Mouse (Mus musculus) limb, embryonic 15.5 days (tissue): Measurements from ENCODE around the gene Klk1b5. TPM values are rescaled to one million over a fixed set of nuclear protein-coding genes. Genes with fewer than 3 reads are reported as not detected.

Experiments used
- ATAC-seq: fragments of 200-750 bp; cut with Nextera tagmentation; 2 replicates; pipeline ENCODE4 v1.8.0; 2017; ENCODE audit warnings: low read depth, moderate TSS enrichment; ENCODE audit not compliant: insufficient number of reproducible peaks, low FRiP score, low TSS enrichment
- H3K27ac ChIP-seq: fragments of 300-500 bp; sonication (generic); 2 replicates; pipeline ENCODE4 v1.5.1; 2015; ENCODE audit warnings: moderate library complexity, mild to moderate bottlenecking, inconsistent platforms
- H3K27me3 ChIP-seq: fragments of 300-500 bp; sonication (generic); 2 replicates; pipeline ENCODE4 v1.6.1; 2015; ENCODE audit warnings: inconsistent platforms
- H3K36me3 ChIP-seq: fragments of 300-500 bp; sonication (generic); 2 replicates; pipeline ENCODE4 v1.6.1; 2015; ENCODE audit warnings: inconsistent platforms
- H3K4me1 ChIP-seq: fragments of 300-500 bp; sonication (generic); 2 replicates; pipeline ENCODE4 v1.6.1; 2015; ENCODE audit warnings: inconsistent platforms
- H3K4me2 ChIP-seq: fragments of 300-500 bp; sonication (generic); 2 replicates; pipeline ENCODE4 v1.6.1; 2015; ENCODE audit warnings: mild to moderate bottlenecking, inconsistent platforms
- H3K4me3 ChIP-seq: fragments of 300-500 bp; sonication (generic); 2 replicates; pipeline ENCODE4 v1.5.1; 2015; ENCODE audit warnings: mild to moderate bottlenecking, inconsistent platforms
- H3K9ac ChIP-seq: fragments of 300-500 bp; sonication (generic); 2 replicates; pipeline ENCODE4 v1.6.1; 2015; ENCODE audit warnings: inconsistent platforms
- H3K9me3 ChIP-seq: fragments of 300-500 bp; sonication (generic); 2 replicates; pipeline ENCODE4 v1.6.1; 2016; ENCODE audit warnings: inconsistent platforms
- WGBS: fragments of 180-500 bp; shearing (Covaris S2); methylation state at CpG from one replicate; pipeline ENCODE4 v1.1.7; 2015; 5-methylcytosine and 5-hydroxymethylcytosine counted together
- polyA plus RNA-seq: library from polyadenylated mRNA; unstranded; fragments of >200 nt; fragmentation: Nextera tagmentation; extraction: Ambion mirVana; gene quantifications from 2 replicates; pipeline ENCODE4 v1.2.1, GENCODE M21; 2015

Klk1b5 gene
- polyA plus RNA-seq, 1 experiment from 2014 or later: not detected

DNA sequence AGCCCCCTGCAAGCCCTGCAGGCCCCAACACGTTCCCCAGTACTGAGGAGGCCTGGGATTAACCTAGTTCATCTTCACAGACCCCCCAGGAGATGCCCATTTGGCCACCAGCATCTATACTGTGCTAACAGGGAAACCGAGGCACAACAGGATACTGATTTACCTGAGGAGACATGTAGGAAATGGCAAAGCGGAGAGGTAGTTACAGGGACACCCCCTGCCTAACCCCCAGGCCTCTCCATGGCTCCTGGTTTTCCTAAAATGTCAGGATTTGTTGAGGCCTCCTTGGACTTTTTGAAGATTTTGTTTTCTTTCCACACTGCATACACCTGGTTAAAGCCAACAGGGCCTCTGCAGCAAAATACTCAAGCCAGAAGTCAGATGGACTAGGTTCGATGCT is 41.5 kb downstream of the Klk1b5 start, which contains the start of gene Acp4:
Gene Acp4 (minus strand): TSS at position 101 of the 400 bp plus-strand sequence.
- WGBS: 73% methylated on average over 4 of the region's 4 CpGs
- Histone ChIP-seq H3K36me3 (peaks cover 19% of the 10 kb centered on the region), H3K9ac (no peak within 1 kb of the TSS), H3K4me3 (no peak within 1 kb of the TSS), H3K4me1 (no peaks in the 10 kb centered on the region; the same call in 1 of the 2 replicates), H3K27me3 (peaks cover 16% of the 10 kb centered on the region), H3K9me3 (no peaks in the 10 kb centered on the region), H3K4me2 (no peak within 1 kb of the TSS), H3K27ac (no peak within 1 kb of the TSS)
- ATAC-seq: no peak

DNA sequence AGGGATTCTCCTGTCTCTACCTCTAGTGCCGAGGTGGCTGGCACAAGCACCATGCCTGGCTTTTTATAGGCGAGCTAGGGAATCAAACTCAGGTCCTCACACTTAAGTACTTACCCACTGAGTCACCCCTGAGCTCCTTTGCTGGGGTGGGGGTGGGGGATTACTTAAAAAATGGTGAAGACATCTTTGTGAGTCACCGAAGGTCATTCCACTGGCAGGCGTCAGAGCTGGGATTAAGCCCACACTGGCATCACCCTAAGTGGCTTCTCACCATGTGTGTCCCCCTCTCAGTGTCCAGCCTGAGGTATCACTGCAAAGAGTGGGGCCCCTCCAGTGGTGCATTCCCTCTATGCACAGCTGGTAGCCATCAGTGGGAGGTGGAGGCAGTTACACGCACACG is 44.7 kb downstream of the Klk1b5 start:
- H3K27ac ChIP-seq: no peak overlapping the region
- WGBS: 68% methylated on average over 6 of the region's 6 CpGs

DNA sequence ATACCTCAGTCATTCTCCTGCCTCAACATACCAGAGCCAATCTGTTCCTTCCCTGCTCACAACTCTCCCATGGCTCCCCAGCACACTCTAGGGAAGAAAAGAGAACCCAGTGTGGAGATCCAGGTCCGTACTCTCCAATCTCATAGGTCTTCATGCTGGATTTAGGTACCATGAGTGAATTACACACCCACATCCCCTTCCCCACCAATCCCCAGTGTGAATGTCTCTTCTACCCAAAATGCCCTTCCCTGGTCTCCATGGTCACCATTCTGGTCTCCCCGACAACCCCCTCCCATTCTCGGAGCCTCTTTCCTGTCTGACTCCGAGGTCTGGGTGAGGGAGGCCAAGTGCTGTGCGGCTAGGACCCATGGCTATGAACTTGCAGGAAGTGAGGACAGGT is 45.4 kb downstream of the Klk1b5 start, which contains the start of gene Gm15517:
Gene Gm15517 (plus strand): TSS at position 301 of the 400 bp plus-strand sequence.
- H3K4me1 ChIP-seq: peaks cover 7% of the 10 kb centered on the region; the same call in 1 of the 2 replicates
- no peaks in the 10 kb centered on the region for H3K9me3 ChIP-seq
- 60% methylated on average over 5 of the region's 5 CpGs for WGBS
- no peak within 1 kb of the TSS for H3K27ac ChIP-seq
- H3K4me2 ChIP-seq: no peak within 1 kb of the TSS
- no peak within 1 kb of the TSS for H3K4me3 ChIP-seq
- H3K9ac ChIP-seq: no peak within 1 kb of the TSS
- peaks cover 36% of the 10 kb centered on the region for H3K27me3 ChIP-seq
- no peaks in the 10 kb centered on the region for H3K36me3 ChIP-seq
- ATAC-seq: no peak

More for the DNA sequence above, 44.7 kb downstream of the Klk1b5 start:
- no peak overlapping the region for H3K9ac ChIP-seq
- H3K4me1 ChIP-seq: peaks cover 7% of the 10 kb centered on the region; the same call in 1 of the 2 replicates
- ATAC-seq: no peak
- H3K4me3 ChIP-seq: no peak overlapping the region
- H3K9me3 ChIP-seq: no peaks in the 10 kb centered on the region
- H3K4me2 ChIP-seq: no peak overlapping the region
- no peaks in the 10 kb centered on the region for H3K36me3 ChIP-seq
- H3K27me3 ChIP-seq: peaks cover 36% of the 10 kb centered on the region

DNA sequence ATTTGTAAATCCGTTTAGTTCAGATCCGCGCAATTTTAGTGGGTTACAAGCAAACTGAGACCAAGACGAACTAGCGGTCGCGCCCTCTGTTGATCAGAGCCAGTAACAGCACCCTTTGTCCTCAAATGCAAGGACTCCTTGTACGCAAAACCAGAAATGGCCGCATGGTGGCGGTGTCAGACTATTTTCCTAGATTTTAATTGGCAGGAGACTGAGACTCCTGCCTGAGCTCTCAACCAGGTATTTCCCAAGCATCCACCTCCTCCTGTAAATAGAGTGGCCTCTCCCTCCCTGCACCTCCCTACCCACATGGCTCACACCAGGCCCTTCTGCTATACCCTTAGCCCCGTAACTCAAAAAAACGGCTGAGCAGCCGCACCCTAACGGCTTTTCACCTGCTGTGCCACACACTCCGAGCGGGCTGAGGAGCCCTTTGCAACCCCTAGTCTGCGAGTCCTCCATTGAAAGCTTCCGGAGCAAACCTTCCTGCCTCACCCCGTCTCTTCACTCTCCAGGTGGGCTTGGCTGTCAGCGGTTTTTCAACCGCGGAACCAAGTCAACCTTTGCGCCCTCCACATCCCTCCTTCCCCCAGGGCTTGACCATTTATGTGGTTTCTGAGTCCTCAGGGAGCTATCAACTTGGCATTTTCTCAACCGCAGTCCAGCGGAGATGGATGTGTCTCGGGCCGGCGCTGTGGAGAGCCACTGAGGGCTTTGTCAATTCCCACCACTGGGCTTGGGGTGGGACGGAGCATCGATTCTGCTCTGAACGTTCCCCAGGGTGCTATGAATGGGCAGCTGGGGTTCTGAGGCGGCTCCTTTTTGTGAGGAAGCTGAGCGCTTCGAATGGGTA is 47.3 kb downstream of the Klk1b5 start:
- Histone ChIP-seq H3K4me2 (peak overlapping the region; percentile 38), H3K4me3 (peak overlapping the region; percentile 17), H3K9me3 (no peaks in the 10 kb centered on the region), H3K27me3 (peaks cover 36% of the 10 kb centered on the region), H3K9ac (no peak overlapping the region), H3K36me3 (no peaks in the 10 kb centered on the region), H3K27ac (no peak overlapping the region), H3K4me1 (peaks cover 7% of the 10 kb centered on the region; the same call in 1 of the 2 replicates)
- peak; percentile 54; the same call in 1 of the 2 replicates for ATAC-seq
- 2% methylated on average over 34 of the region's 34 CpGs for WGBS

DNA sequence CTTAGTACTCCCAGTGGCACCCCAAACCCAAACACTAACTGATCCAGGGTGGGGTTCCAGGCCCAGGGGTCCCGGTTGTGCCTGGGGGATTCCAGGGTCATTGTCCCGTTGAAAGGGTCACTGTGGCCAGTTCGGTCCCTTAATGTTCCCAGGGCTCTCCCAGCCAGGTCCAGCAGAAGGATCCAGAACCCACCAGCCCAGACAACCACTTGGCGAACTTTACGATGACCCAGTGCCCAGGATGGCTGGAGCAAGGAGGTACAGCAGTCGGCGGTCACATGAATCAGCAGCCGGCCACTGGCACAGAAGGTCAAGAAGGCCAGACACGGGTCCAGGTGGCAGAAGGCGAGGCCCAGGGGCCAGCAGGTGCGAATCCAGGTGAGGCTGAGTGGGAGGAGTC is 52.4 kb downstream of the Klk1b5 start:
- Histone ChIP-seq H3K4me3 (no peak overlapping the region), H3K4me1 (peaks cover 4% of the 10 kb centered on the region; the same call in 1 of the 2 replicates), H3K36me3 (no peaks in the 10 kb centered on the region), H3K9ac (no peak overlapping the region), H3K27me3 (peaks cover 31% of the 10 kb centered on the region), H3K9me3 (no peaks in the 10 kb centered on the region), H3K27ac (no peak overlapping the region), H3K4me2 (no peak overlapping the region)
- 69% methylated on average over 11 of the region's 11 CpGs for WGBS
- ATAC-seq: no peak

DNA sequence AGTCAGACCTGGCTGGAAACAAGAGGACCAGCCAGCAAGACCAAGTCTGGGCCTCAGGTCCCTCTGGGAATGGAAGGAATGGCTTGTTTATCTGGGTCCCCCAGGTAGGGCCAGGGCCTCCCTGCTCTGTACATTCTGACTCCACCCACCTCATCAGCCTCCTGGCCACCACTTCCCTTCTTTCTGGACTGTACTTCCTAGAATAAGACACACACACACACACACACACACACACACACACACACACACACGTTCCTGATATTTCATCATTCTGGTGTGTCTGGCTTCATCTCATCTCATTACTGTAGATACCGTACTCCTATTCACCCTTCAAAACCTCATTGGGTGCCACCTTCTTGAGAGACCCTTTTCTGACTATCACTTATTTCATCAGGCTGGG is 53.7 kb downstream of the Klk1b5 start:
- Histone ChIP-seq H3K9me3 (no peaks in the 10 kb centered on the region), H3K27me3 (peaks cover 32% of the 10 kb centered on the region), H3K4me3 (no peak overlapping the region), H3K27ac (no peak overlapping the region), H3K4me1 (no peaks in the 10 kb centered on the region), H3K4me2 (no peak overlapping the region), H3K9ac (no peak overlapping the region), H3K36me3 (no peaks in the 10 kb centered on the region)
- no peak for ATAC-seq
- 90% methylated on average over 2 of the region's 2 CpGs for WGBS

Other genes starting within 250 kb of the Klk1b5 start
- not detected in 2 replicates for gene Klk1b1, start 249.2 kb upstream of the Klk1b5 start, polyA plus RNA-seq
- gene Klk1b9, start 239.9 kb upstream of the Klk1b5 start, polyA plus RNA-seq: not detected in 2 replicates
- gene Klk1b11, start 220.1 kb upstream of the Klk1b5 start, polyA plus RNA-seq: not detected in 2 replicates
- 0.31 and 3.5 TPM in 2 replicates for gene Klk1b26, start 203.8 kb upstream of the Klk1b5 start, polyA plus RNA-seq
- gene Klk1b27, start 163.7 kb upstream of the Klk1b5 start, polyA plus RNA-seq: not detected in 2 replicates
- gene Klk1b21, start 113.6 kb upstream of the Klk1b5 start, polyA plus RNA-seq: not detected in 2 replicates
- gene Klk1b22, start 103.3 kb upstream of the Klk1b5 start, polyA plus RNA-seq: not detected in 2 replicates
- not detected in 2 replicates for gene Klk1b16, start 79.2 kb upstream of the Klk1b5 start, polyA plus RNA-seq
- gene Klk1b24, start 27.7 kb upstream of the Klk1b5 start, polyA plus RNA-seq: not detected in 2 replicates
- gene Klk1b3, start 17.8 kb upstream of the Klk1b5 start, polyA plus RNA-seq: not detected in 2 replicates
- gene Klk1b4, start 8.5 kb upstream of the Klk1b5 start, polyA plus RNA-seq: not detected in 2 replicates
- 0.20 TPM in 1 of 2 replicates, not detected in the other for gene Klk1, start 9.4 kb downstream of the Klk1b5 start, polyA plus RNA-seq
- not detected in 2 replicates for gene Gm36864, start 20.2 kb downstream of the Klk1b5 start, polyA plus RNA-seq
- 0.51 and 1.0 TPM in 2 replicates for gene 1700028J19Rik, start 30.8 kb downstream of the Klk1b5 start, polyA plus RNA-seq
- 163 and 183 TPM in 2 replicates for gene 2410002F23Rik, start 30.8 kb downstream of the Klk1b5 start, polyA plus RNA-seq
- 0.33 and 0.83 TPM in 2 replicates for gene Acp4, start 41.4 kb downstream of the Klk1b5 start, polyA plus RNA-seq
- gene Gm15517, start 45.5 kb downstream of the Klk1b5 start, polyA plus RNA-seq: not detected in 2 replicates
- 24.0 and 31.1 TPM in 2 replicates for gene Clec11a, start 91.0 kb downstream of the Klk1b5 start, polyA plus RNA-seq
- 2.4 and 3.2 TPM in 2 replicates for gene Shank1, start 94.3 kb downstream of the Klk1b5 start, polyA plus RNA-seq
- 2.2 and 3.2 TPM in 2 replicates for gene Syt3, start 168.2 kb downstream of the Klk1b5 start, polyA plus RNA-seq
- 0.43 and 0.58 TPM in 2 replicates for gene 1700008O03Rik, start 169.9 kb downstream of the Klk1b5 start, polyA plus RNA-seq
- gene Lrrc4b, start 213.1 kb downstream of the Klk1b5 start, polyA plus RNA-seq: 0.55 and 0.87 TPM in 2 replicates
- 0.29 and 0.56 TPM in 2 replicates for gene Aspdh, start 249.4 kb downstream of the Klk1b5 start, polyA plus RNA-seq